Mouse (Mus musculus) layer of hippocampus, adult 18-20 months (tissue): ENCODE measurements at regions not wholly inside any gene's neighbourhood (a gene's known extent, or its start where the extent isn't known, plus 50 kb on each side); places are given as distances from the start of the nearest gene placed in this dataset.

Experiments used
- DNase-seq, 2 experiments: peaks; one replicate each; pipeline ENCODE4 v3.0.0; 2022; ENCODE audit warnings: low spot score in 2 of 2

- peak; percentile 12 to 43 for DNase-seq
Observed at GRCm38 (mm10) chrX:139392777-139393176, 59.3 kb downstream of the Trap1a start.

- peak; percentile 9 to 78 for DNase-seq
Observed at GRCm38 (mm10) chrX:139416701-139417100, 63.5 kb upstream of the D330045A20Rik start.

GRCm38 (mm10) chrX:139419867-139420266, 60.3 kb upstream of the D330045A20Rik start:
- no peak for DNase-seq

- no peak for DNase-seq
Observed at GRCm38 (mm10) chrX:139424307-139424706, 55.9 kb upstream of the D330045A20Rik start.
